Mouse (Mus musculus): Measurements from ENCODE around the gene Trmt10a. TPM values are rescaled to one million over a fixed set of nuclear protein-coding genes. Genes with fewer than 3 reads are reported as not detected.

Trmt10a gene
- total RNA-seq, 2 experiments from 2014 or later = 6.5 to 7.7 TPM

DNA sequence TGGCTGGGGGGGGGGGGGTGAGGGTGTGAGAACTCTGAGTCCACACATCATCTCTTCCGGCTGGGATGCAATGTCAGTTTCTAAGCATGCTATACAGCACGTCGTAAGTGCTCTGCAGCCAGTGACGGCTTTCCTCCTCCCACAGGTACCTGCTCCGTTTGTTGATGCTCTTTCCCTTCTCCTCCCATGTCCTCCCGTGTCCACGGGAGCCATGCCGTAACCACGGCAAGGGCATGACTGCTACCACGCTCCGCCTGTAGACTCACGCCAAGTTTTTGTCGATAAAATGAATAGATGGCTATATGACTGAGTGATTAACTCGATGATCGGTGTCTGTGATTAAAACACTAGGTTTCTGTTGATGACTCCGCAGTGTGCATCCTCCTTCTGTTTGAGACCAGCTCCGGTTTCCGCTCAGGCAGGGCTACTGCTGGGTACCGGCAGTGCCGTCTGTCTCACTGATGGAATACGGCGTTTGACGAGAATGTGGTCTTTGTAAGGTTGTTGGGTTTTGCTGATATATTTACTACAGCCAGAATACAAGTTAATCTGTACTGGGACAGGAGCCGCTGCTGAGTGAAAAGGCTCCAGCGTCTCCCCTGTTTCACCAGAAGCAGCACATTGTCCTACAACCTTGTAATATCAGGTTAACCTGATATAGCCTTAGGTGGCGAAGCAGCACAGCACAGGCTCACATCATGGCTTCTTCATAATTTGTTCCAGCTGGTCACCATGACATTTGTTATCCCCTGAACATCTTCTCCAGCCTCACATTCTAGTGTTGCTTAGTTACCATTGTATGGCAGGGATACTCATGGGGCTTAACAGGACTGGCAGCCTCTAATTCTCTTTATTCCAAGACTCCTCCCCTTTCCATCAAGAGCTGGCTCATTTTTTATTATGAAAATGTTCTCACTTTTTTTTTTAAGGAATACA is 43.0 kb downstream of the Trmt10a start:
- intact Hi-C loops (cut with DNase I) = no loop called here
- DNase-seq (ENCODE audit: low spot score in 2 of 2) = no peak

DNA sequence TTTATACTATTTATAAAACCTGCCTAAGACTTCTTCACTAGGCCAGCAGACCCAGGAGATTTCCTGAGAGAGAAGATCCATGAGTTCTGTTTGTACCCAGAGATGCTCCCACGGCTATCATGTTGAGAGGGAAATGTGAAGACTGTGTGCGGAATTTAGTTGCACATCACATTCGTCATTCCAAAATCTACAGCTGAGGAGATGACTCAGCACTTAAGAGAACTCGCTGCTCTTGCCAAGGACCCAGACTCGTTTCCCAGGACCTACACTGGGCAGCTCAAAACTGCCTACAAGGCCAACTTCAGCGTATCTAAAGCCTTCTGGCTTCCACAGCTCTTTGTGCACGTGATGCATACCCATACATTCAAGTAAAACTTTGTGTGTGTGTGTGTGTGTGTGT is 49.0 kb downstream of the Trmt10a start:
- peak in 1 of 2 experiments; percentile 13 for DNase-seq (ENCODE audit: low spot score in 2 of 2)
- intact Hi-C loops (cut with DNase I) = no loop called here

DNA sequence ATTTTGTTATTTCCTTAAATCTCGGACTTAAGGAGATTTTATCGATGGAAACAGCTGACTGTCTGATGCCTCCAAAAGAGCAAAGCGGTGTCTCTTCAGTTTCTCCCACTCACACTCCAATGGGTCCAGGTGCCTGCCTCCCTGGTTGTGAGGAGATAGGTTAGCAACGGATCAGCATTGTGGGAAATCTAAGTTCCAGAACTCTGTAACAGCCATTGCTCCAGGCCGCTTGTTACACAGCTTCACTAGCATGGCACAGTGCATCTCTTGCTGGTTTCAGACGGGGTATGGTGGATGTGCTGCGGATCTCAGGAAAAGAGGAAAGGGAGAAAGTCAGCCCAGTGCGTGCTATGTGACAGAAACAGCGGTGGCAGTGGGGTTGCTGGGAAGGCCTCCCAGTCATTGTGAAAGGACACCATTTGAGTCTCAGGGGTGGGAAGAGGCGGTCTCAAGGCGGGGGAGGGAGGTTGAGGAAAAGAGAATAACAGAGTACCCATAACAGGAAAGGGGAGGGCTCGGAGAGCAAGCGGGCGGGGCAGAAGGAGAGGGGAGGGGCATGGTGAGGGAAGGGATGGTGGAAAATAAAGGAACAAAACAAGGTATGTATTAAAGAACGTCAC is 50.5 kb downstream of the Trmt10a start, which contains the start of gene 4930579F01Rik:
4930579F01Rik (minus strand) TSS at position 143 of the 620 bp plus-strand sequence.
- DNase-seq (ENCODE audit: low spot score in 2 of 2) = no peak
- intact Hi-C loops (cut with DNase I) = no loop called here

DNA sequence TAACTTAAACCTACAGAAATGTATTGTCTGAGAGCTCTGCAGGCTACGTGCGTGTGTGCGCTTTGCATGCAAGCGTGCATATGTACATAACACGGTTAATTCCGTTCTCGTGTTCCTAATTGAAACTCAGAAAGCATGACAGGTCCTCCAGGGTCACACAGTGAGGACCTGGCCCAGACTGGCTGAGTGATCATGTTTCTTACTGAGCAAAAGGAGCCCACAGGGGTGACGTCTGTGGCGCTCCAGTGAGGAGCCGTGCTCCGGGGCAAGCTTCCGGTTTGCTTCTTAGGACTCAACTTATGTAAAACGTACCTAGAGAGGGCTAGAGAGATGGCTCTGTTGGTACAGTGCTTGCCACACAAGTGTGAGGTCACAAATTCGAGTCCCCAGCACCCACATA is 53.8 kb downstream of the Trmt10a start:
- intact Hi-C loops (cut with DNase I) = no loop called here
- DNase-seq (ENCODE audit: low spot score in 2 of 2) = no peak

DNA sequence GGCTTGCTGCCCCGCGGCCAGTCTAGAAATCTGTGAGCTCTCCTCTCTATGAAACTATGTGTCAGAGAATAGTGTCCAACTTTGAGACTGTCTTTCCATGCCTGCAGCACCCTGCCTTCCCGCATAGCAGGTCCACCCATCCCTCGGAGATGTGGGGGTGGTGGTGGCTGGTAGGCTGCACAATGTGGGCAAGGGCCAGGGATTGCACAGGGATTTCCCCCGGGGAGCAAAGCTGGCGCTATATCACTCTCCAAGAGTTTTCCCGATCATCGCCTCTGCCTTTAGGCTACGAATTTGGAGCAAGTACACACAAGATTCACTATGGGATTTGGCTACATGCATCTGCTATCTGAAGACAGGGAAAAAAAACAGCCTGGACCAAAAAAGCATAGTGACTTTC is 54.3 kb downstream of the Trmt10a start:
- intact Hi-C loops (cut with DNase I) = no loop called here
- DNase-seq (ENCODE audit: low spot score in 2 of 2) = no peak

DNA sequence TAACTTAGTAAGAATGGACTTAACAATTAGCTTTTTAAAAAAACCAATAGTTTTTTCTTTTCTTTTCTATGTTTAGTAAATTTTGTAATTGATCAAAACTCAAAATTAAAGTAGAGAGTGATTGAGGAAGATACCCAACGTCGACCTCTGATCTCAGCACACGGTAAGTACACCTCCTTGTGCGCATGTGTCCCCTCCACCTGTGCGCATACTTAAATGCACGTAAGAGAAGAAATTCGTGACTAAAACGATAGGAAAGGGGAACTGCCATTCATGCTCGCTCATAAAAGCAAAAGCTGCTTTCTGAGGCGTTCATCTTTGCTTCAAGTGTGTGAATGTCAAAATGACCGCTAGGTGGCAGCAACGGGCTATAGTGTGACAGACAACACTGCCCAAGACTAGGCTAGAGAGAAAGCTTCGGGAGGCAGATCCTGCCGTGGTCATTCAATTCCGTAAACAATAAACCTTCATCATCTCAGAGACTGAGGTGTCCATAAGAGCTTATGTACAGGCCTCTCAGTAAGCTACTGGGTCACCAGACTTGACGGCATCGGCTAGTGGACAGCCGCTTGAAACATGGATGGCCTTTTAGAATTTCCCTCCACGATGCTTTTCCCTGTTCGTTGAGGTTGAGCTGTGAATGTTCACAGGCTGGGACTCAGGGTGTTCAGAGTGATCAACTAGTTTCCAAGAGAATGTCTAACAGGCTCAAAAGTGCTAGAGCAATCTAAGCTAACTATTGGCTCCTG is 54.9 kb downstream of the Trmt10a start:
- intact Hi-C loops (cut with DNase I) = loop anchor here (2.0 kb wide), 2 partner anchors 207 to 235 kb away; no protein-coding TSS in a partner anchor
- DNase-seq (ENCODE audit: low spot score in 2 of 2) = peak; percentile 92 to 96

DNA sequence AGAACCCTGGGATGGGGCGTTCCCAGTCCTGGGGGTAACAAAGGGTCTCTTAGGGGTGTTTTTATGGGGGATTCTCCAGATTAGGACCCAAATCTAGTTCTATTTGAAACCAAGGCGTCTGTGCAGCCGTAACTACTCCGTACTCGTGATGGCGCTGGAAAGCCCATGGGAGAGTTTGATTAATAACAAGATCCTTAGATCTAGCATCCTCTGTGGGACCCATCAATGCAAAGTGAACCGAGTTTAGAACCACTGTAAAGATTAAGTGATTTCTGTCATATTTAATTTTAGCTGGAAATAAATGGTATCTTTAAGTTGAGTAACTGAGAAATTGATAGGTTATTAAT is 55.4 kb downstream of the Trmt10a start:
- intact Hi-C loops (cut with DNase I) = loop anchor here (2.0 kb wide), 2 partner anchors 206 to 234 kb away; no protein-coding TSS in a partner anchor
- DNase-seq (ENCODE audit: low spot score in 2 of 2) = no peak

DNA sequence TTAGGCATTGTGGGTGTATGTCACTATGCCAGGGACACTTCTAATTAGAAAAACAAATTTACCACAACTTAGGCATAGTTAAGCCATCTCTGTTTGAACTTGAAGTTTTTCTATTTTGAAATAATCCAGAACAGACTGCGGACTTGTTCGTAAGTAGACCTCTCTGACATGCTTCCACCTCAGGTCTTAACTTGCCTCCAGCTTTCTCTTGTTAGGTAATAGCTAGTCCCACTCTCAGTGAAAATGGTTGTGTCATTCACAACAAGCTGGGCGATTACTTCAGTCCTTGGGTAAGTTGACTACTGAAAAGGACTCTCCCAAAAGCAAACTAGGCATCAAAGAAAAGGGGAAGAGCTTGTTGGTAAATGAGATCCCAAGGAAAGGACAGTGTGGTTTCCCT is 65.6 kb downstream of the Trmt10a start:
- intact Hi-C loops (cut with DNase I) = no loop called here
- no peak for DNase-seq (ENCODE audit: low spot score in 2 of 2)

Other genes starting within 250 kb of the Trmt10a start
- 10 to 100 TPM; 67.3 to 79.5 TPM for gene Lamtor3, start 224.9 kb upstream of the Trmt10a start, total RNA-seq (2021)
- 1 to 10 TPM; 2.9 to 3.0 TPM for gene Dapp1, start 161.9 kb upstream of the Trmt10a start, total RNA-seq (2021)
- 1 to 10 TPM; 3.0 to 3.6 TPM for gene 1110002E22Rik, start 78.4 kb upstream of the Trmt10a start, total RNA-seq (2021)
- not detected for gene Gm5105, start 76.1 kb upstream of the Trmt10a start, total RNA-seq (2021)
- 1 to 10 TPM; 4.0 to 4.1 TPM for gene Mttp, start 1.5 kb downstream of the Trmt10a start, total RNA-seq (2021)
- not detected for gene 4930579F01Rik, start 50.4 kb downstream of the Trmt10a start, total RNA-seq (2021)
- under 1 TPM; 0.08 to 0.09 TPM for gene Adh7, start 74.3 kb downstream of the Trmt10a start, total RNA-seq (2021)
- under 1 TPM; 0.64 to 0.89 TPM for gene Adh1, start 117.5 kb downstream of the Trmt10a start, total RNA-seq (2021)
- gene Adh6a, start 169.8 kb downstream of the Trmt10a start, total RNA-seq (2021) = not detected
- gene Adh6b, start 198.3 kb downstream of the Trmt10a start, total RNA-seq (2021) = under 1 TPM in 1 of 2 experiments, not detected in 1; 0.25 TPM